Mouse (Mus musculus) bone marrow, adult 2 months (tissue): ENCODE measurements around the gene Ptpn6.

Experiments
- CTCF ChIP-seq: fragments of 200-500 bp; IDR thresholded peaks from 2 replicates; pipeline ENCODE4 v1.5.1; 2011; ENCODE audit warnings: low read length, control low read depth; ENCODE audit not compliant: control insufficient read depth, insufficient read depth
- POLR2A ChIP-seq: fragments of 200-500 bp; IDR thresholded peaks from 2 replicates; pipeline ENCODE4 v1.6.1; 2011; ENCODE audit warnings: low read depth, mild to moderate bottlenecking, control low read depth, low read length, borderline replicate concordance; ENCODE audit not compliant: control insufficient read depth

DNA sequence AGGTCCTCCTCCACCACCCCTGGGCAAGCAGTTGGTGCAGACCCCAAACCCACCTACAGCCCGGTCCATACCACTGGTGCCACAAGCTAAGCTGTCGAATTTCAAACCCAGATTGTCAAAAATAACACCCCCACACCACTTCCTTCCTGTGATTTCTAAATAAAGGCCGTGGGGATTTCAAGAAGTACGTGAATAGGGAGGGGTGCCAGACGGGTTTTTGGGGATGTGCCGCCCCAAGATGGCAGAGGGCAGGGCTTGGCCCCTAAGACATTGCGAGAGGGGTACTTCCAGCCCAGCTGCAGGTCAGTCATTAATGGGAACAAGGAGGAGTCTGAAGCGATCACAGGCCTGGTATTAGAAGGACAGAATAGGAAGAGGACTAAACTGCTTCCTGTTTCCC, 15.0 kb downstream of the Ptpn6 start:
- no peak for TF ChIP-seq POLR2A
- TF ChIP-seq CTCF: no peak
